Mouse (Mus musculus) ovary, adult 18-20 months (tissue): ENCODE results near the gene Ass1.

Experiments used
- DNase-seq: peaks from one replicate; pipeline ENCODE4 v3.0.0; 2022; ENCODE audit warnings: low spot score, mixed read lengths

Ass1 gene

DNA sequence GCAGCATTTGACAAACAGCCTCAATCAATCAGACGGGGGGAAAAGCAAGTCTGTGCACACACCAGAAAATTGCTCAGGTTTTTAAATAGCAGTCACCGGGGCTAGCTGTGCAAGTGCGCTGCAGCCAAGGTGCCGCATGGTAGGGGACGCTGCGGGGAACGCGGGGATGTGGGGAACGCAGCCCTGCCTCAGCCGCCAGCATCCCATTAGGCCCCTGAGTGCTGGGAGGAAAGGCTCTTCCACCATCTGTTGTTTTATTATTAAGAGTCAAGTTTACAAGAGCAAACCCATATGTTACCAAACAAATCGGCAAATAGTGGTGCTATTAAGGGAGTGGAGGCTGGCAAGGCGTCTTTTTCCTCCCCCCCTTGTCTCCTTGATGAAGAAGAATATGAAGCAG lies 19.2 kb downstream of the Ass1 start:
- DNase-seq, result no peak

DNA sequence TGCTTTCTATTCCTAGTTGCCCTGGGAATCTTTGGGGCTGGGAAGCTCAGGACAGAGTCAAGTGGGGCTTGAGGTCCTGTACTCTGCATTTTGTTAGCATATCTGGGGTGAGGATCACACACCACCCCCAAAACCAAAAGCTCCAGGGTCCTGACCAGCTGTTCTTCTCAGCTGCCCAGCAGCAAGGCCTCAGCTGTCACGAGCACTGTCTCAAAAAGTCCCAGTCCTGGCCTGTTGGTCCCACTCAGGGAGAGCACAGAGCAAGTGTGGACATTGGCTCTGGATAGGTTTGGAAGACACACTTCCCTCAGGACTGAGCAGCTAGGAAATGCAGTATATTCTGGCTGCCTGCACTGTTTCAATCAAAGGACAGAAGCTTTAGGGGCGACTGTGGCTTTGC lies 20.5 kb downstream of the Ass1 start:
- no peak for DNase-seq

DNA sequence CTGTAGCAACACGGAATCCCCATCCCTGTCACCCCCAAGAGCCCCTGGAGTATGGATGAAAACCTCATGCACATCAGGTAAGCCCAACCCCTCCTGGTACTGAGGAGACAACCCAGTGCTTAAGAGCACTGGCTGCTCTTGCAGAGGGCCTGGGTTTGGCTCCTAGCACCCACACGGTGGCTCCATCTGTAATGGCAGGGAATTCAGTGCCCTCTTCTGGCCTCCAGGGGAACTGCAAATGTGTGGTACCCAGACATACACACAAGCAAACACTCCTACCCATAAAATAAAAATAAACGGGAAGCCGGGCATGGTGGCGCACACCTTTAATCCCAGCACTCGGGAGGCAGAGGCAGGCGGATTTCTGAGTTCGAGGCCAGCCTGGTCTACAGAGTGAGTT lies 22.3 kb downstream of the Ass1 start:
- DNase-seq, result no peak

DNA sequence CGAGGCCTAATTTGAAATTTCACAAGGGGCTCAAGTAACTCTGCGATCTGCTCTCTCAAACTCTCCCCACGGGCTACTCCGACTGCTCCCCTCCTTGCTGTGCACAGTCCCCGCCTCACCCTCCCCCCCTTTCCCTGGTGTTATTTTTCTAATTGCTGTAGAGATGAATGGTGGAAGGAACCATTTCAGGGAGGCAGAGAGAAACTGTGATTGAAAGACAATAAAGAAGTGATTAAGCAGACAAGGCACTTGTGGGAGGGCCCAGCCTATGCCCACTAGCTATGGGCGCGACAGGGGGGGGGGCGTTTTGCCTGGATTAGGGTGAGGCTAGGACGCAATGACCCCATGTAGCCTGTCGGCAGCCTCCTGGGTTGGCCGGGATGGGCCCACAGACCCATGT lies 23.2 kb downstream of the Ass1 start:
- no peak for DNase-seq

DNA sequence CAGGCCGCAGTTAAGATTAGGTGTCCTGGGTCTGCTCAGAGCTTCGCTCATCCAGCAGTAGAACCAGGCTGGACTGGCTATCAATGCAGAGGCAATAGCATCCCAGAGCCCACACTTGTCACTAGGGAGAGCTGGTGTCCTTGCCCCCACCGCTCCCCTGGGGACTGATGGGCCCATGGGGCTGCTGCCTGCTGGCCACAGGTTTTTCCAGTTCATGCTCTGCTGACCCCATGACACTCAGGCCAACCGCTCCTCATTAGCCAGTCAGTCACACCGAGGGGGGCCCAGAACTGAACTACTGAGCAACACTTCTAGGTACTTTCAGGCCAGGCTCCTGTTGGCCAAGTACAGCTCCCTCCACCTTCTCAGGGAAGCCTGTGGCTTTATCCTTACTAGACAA lies 24.3 kb downstream of the Ass1 start:
- DNase-seq, result no peak

DNA sequence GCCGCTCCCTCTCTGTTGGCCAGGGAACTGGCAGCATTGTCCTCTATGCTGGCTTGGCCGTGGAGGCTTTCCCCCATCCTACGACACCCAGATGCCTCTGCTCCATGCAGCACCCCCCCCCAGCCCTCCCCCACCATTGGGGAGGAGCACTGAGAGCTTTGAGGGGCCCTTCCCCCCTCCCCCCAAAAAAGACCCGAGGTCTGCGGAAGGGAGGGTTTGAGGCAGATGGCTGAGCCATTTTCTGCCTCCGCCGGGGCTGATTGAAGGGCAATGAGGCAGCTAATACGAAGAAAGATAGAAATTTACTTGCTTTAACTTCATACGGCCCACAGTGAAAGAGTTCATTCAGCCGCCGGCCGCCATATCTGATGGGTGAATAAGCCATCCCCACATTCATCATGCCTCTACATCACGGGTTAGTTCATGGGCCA lies 25.1 kb downstream of the Ass1 start:
- no peak for DNase-seq

DNA sequence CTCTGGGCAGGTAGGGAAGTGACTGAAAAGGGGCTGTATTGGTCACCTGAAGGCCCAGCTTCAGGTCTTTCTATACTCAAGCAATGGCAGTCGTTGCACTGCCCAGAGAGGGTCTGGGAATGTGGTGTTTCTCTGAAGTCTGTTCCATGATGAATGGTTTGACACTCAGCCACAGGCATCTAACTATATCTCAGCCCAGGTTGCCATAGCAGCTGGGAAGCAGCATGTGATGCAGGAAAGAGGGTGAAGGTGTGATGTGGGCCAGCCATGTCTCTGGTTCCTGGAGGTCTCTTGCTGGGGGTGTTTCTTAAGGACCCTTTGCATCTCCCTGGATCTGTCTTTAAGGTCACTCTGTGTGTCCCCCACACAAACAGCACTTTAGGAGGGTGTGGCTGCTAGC lies 26.1 kb downstream of the Ass1 start:
- no peak for DNase-seq

DNA sequence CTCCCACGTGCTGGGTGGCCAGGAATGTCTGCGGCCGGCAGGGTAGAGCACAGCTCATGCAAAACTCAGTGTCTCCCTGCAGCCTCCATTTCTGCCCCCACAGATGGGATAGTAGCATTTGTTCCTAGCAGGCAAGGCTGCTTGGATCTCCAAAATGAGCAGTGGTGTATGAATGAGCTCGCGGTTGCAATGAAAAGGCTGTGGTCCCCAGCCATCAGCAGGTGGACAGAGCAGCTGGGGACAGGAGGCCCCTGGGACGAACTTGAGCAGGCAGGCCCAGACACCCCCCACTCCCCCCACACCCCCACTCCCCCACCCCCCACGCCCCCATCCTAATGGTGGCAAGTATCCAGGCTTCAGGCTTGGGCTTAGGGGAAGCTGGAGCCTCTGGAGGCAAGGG lies 27.1 kb downstream of the Ass1 start:
- DNase-seq, result no peak

DNA sequence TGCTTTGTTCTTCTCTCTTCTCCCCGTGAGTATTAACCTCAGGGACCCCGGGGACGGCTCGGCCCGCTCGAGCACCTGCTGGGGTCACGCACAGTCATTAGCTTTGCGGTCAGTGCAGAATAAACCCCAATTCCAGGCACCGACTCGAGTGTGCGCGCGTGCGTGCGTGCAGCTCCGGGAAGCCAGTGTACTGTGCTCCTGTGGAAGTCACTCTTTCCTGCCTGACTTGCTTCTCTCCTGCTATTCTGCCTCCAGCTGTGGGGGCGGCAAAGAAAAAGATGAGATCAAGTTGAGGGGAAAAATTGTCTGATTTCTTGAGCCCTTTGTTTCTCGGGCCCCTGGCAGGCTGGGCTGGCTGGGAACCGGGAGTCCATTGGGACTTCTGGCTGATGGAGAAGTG lies 27.6 kb downstream of the Ass1 start:
- DNase-seq, result no peak

DNA sequence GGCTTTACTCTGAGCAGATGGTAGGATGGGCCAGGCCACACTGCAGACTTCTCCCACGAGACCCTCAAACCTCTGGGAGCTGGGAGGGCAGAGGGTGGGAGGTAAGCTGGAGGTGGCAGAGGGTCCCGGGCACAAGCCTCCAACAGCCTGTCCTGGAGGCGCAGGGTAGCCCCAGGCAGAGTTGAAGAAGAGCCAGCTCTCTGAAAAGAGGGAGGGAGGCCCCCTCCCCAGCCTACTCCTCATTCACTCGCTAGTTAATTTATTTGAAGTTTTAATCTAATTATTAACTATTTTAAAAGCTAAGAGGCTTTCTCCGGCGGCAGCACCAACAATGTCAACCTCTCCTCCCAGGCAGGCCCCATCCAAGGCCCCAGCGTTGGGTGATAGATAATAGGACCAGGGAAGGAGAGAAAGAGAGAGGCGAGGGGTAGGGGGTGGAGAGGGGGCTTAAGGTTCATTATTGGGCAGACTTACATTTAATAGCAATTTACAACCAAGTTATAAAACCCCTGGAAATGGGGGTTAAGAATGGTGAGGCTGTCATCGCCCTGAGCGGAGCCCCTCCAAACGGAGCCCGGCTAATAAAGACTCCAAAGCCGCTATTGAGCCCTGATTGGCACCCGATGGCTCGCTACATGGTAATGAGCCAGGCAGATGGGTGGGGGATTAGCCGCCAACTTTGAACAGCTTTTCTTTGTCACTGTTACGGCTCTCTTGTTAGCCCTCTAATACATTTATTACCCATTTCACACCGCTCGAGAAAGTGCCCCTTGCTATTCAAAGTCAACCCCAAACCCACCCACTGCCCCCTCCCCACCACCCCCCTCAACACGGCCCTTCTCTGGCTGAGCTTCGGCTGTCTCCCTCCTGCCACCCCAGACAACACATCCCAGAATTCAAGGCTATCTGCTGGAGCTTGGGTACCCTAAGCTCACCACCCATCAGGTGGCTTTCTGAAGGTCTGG lies 29.6 kb downstream of the Ass1 start:
- DNase-seq, result no peak

DNA sequence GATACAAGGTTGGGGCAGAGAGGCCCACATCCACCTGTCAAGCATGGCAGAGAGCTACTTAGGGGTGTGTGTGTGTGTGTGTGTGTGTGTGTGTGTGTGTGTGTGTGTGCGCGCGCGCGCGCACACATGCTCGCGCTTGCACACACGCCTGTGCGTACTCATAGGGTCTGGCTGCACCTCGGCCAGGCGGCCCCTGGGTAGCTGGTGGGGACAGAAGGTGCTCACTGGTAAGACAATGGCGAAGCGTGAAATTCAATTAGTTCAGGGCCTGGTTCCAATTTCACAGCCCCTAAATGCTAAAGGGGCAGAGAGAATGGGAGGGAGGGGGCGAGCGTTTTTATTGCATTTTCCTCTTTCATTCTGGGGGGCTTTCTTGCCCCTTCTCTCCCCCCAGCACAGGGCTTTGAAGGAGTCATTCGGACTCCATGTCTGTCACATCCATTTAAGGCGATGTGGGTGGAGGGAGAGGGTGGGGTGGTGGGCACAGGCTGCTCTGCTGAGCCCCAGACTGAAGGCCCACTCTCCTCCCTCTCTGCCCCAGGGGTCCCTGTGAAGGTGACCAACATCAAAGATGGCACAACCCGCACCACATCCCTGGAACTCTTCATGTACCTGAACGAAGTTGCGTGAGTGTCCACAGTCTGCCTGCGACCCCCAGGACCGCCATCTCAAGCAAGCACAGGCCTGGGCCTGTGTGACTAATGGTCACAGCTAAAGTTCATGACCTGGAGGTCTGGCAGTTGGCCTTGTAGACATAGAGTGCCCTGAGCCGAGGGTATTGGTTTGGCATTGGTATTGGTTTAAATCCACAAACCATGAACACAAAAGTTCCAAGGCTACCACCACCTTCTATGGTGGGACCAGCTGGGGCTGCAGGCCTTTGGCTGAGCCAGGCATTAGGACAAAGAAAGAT lies 30.5 kb downstream of the Ass1 start:
- DNase-seq, result no peak

DNA sequence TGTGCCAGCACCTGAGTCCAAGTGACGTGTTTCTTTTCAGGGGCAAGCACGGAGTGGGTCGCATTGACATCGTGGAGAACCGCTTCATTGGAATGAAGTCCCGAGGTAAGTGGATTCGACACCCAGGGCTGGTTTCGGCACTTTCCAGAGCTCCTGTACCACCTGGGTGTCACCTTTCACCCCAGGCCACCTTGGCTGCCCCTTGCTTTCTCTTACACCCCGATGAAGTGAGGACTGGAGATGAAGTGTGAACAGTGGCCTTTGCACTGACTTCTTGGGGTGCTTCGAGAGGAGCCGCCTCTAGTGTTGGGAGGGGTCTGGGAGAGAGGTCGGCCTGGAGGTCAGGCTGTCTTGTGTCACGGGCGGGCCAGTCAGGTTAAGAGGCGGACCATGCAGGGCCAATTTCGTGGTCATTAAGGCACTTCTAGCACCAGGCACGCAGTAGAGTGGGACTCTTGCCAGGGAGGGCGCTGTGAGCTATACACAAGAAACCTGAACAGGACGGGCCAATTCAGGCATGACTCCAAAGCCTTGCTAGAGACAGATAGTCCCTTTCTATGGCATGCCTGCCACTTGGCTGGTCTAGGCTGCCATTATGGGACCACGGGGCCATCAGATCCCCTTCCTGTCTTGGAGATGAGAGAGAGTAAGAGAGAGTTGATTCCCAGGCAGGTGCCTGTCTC lies 31.6 kb downstream of the Ass1 start:
- no peak for DNase-seq

DNA sequence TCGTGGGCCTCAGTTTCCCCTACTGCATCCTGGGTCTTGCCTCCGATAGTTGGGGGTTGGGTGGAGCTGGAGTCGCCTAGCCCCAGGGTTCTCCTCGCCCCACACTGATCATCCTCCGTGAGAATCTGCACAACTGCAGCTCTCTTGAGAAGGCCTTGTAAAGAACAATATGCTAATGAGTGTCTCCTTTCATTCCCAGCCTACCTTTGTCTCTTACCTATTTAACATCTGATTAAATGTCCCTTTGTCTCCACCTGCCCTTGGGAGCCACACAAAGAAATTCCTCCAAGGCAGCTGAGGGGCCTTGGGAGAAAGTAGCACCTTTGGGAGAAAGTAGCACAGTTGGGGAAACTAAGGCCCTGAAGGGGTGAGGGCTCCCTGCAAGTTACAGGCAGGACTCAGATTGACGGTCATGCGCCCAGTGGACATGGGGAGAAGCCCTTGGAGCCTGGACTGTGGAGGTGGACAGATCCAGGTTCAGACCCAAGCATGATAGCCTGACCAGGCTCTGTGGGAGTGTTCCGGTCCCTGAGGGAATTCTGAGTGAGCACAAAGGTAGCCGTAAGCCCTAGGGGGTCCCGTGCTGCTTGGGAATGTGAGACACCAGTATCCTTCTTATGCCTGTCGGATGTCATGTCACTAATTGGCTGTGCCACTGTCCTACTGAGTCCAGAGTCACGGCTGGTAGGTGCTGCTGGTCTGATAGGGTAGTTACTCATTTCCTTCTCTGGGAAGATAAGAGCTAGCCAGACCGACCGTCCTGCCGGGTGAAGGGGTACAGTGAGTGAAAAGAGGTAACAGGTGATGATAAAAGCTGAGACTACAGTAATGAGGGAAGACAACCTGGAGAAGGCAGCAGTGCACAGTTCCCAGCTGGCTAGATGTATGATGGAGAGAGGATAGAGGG lies 32.9 kb downstream of the Ass1 start:
- no peak for DNase-seq

DNA sequence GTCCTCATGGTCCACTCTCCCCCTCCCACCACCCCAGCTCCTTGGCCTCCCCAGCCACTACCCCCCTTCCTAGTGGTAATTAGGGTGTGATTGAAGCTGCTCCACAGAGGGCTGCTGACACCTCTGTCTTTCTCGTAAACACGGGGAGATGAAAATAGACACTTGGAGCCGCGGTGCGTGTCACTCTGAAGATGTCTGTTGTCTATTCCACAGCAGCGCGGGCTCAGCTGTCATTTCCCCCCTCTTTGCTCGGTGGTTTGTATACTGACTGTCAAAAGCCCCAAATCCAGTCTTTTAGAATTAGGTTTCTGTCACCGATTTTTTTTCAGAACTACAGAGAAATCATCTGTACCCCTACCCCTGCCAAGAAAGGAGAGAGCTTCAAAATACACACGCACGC lies 35.5 kb downstream of the Ass1 start:
- no peak for DNase-seq

DNA sequence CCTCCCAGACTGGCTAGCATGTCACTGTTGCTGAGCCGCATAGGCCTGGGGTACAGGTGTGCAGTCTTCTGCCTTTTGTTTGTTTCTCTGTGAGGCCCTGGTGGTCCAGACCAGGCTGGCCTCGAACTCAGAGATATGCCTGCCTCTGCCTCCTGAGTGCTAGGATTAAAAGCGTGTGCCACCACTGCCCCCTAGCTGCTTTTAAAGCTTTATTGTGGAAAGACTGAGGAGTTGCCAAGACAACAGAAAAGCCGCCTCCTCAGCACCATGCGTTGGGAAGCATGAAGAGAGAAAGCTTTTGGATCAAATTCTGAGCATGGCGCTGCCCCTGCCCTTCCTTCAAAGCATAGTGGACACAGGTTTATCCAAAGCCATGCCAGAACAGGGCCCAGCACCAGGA lies 38.8 kb downstream of the Ass1 start:
- DNase-seq, result no peak

DNA sequence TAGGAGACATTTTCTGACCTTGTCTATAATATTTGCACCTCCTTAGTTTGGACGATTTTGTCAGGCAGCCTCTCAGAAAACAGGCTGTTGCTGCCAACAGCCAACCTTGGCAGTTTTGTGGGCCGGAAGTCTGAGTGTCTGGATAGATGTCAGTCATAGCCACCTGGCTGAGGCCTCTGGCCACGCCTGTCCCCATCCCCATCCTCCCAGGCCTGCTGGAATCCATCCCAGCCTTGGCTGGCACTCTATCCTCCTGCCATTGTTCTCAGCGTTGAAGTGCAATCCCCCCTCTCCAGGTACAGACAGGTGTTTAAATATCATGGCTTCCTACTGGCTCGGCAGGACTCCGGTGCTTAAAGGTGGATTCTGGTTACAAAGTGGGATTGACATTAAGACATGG lies 41.3 kb downstream of the Ass1 start:
- no peak for DNase-seq

DNA sequence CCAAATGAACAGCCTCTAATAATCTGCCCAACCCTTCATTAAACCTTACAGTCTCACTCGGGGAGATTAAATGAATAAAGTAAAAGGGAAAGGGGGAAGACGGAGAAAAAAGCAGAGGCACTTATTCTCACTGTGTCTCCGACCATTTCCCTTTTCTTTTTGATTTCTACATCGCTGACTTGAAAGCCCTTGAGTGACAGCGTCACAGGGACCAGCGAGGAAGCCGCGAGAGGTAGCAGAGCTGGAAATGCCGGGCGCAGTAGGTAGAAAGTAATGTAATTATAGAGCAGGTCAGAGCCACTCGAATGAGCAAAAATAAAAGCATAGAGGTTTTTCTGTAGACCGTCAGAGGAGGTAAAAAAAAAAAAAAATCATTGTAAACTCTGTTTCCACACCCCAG lies 46.5 kb downstream of the Ass1 start:
- DNase-seq, result no peak

DNA sequence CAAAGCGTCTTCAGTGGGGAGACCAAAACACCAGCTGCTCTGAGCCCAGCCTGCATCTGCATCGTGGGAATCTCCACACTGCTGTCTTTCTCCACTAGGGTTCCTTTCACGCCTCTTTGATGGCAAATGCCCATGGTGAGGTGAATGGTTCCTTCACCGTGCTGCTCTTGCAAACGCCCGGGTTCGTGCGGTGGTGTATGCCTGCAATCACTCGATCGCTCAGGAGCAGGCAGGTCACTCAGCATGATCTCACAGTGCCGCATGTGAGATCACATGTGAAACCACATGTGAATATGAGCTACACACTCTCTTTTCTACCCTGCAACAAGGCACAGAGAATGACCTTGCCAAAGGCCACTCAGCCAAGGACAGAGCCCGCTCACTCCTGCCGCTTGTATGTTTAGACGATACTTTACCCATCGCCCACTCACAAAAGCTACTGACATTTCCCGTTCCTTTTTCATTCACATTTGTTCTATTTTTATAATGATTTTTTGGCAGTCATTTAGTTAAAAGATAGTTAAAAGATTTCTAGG lies 51.9 kb downstream of the Ass1 start:
- no peak for DNase-seq

DNA sequence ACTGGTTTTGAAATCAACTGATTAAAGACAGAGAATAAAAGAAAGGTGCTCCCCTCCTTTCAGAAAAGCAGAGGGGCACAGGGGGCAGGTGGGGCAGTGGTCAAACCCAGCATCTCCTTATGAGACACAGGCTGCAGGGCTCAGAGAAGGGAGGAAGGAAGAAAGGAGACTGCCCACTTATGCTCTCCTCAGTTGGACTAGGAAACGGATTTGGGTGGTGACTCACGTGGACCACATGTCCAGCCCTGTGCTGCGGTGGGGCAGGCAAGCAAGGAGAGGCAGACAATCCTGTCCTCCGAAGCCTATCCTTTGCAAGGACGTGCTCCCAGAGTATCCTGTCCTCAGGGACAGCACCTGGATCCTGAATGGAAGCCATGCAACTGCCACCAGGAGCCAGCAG lies 54.6 kb downstream of the Ass1 start:
- no peak for DNase-seq

DNA sequence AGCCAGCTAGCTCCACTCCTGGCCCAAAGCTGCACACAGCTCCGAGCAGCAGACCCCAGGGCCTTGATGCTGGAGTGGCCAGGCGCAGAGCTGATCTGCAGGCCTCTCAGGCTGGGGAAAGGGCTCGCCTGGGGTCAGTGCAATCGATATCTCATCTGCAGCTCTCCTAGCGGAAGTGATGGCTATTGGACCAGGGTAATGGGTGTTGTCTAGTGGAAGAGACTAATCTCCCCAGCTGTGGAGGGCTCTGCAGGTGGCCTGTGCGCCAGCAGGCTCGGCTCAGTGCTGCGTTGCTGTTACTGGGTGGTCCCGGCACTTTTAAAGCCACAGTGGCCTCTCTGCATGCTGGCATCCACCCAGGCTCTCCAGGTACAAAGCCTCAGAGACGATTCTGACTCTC lies 55.8 kb downstream of the Ass1 start:
- no peak for DNase-seq

DNA sequence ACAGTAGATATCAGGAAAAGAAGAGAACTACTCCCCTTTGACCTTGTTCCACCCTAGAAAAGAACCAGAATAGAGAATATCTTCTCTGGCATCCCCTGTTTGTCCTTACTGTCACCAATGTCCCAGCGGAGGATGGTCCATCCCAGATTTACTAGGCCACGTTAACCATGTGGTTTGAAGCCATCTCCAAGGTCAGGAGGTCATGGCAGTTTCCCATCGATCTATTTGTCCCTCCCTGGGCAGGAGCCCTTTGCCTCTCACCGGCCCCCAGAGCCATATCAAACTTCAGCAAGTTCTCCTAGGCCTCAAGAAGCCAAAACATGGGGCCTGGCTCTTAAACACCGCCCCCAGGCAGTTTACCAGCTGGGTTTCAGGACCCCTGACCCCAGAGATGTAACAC lies 60.2 kb downstream of the Ass1 start:
- DNase-seq, result no peak
